Mouse (Mus musculus) forebrain, embryonic 11.5 days (tissue): ENCODE measurements around the gene Kctd14. TPM values are rescaled to one million over a fixed set of nuclear protein-coding genes. Genes with fewer than 3 reads are reported as not detected.

ENCODE experiments used
- ATAC-seq: fragments of 200-750 bp; cut with Nextera tagmentation; replicated peaks from 2 replicates; pipeline ENCODE4 v1.8.0; 2017; ENCODE audit warnings: moderate TSS enrichment; ENCODE audit not compliant: low FRiP score
- DNase-seq: peaks from one replicate; pipeline ENCODE4 v3.0.0-alpha.2; 2017; ENCODE audit warnings: low spot score
- H3K27ac ChIP-seq: fragments of 300-500 bp; sonication (generic); 2 replicates; pipeline ENCODE4 v1.5.1; 2014; ENCODE audit warnings: low read depth, low read length
- H3K27me3 ChIP-seq: fragments of 300-500 bp; sonication (generic); 2 replicates; pipeline ENCODE4 v1.6.1; 2014; ENCODE audit warnings: mild to moderate bottlenecking, low read length, mixed read lengths; ENCODE audit not compliant: control insufficient read depth, insufficient read depth
- H3K36me3 ChIP-seq: fragments of 300-500 bp; sonication (generic); 2 replicates; pipeline ENCODE4 v1.6.1; 2014; ENCODE audit warnings: mild to moderate bottlenecking, low read length, moderate library complexity, mixed read lengths; ENCODE audit not compliant: control insufficient read depth, insufficient read depth
- H3K4me1 ChIP-seq: fragments of 300-500 bp; sonication (generic); replicated peaks from 2 replicates; pipeline ENCODE4 v1.6.1; 2014; ENCODE audit warnings: low read length, mixed read lengths; ENCODE audit not compliant: control insufficient read depth, insufficient read depth
- H3K4me2 ChIP-seq: fragments of 300-500 bp; sonication (generic); 2 replicates; pipeline ENCODE4 v1.6.1; 2014; ENCODE audit warnings: low read depth, mild to moderate bottlenecking, low read length, moderate library complexity, mixed read lengths; ENCODE audit not compliant: severe bottlenecking
- H3K4me3 ChIP-seq: fragments of 300-500 bp; sonication (generic); 2 replicates; pipeline ENCODE4 v1.5.1; 2014; ENCODE audit warnings: low read depth, low read length
- H3K9ac ChIP-seq: fragments of 300-500 bp; sonication (generic); 2 replicates; pipeline ENCODE4 v1.6.1; 2014; ENCODE audit warnings: low read length
- H3K9me3 ChIP-seq: fragments of 300-500 bp; sonication (generic); 2 replicates; pipeline ENCODE4 v1.6.1; 2016; ENCODE audit warnings: low read length, mixed read lengths; ENCODE audit not compliant: control insufficient read depth
- WGBS: fragments of 180-500 bp; shearing (Covaris S2); extraction: QIAGEN DNeasy Blood & Tissue Kit; methylation state at CpG from one replicate; pipeline ENCODE4 v1.1.7; 2014; 5-methylcytosine and 5-hydroxymethylcytosine counted together
- polyA plus RNA-seq: library from polyadenylated mRNA; unstranded; fragments of >200 nt; fragmentation: Nextera tagmentation; extraction: Ambion mirVana; gene quantifications from 2 replicates; pipeline ENCODE4 v1.2.1, GENCODE M21; 2014

The Kctd14 gene
- polyA plus RNA-seq, 1 experiment from 2014 or later, result 1.3 TPM

DNA sequence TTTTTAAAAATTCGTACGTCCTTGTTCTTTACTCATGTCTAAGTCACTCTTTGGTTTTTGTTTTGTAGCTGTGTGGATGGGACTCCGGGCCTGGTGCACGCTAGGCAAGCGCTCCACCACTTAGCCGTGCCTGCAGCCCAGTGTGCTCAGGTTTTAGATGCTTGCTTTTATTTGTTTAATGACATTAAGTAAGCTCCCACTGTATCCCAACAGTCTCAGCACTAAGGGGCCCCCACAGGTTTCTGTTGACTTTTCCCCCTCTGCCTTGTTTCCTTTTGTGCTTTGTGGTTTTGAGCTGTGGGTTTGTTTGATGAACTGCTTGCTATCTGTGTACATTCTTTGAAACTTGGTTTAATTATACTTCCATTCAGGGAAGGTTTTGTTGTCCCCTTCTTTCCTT is 1.1 kb downstream of the Kctd14 start:
- WGBS, result 83% methylated on average over 6 of the region's 6 CpGs
- ATAC-seq, result no peak
- no peak overlapping the region for H3K9ac ChIP-seq

GRCm38 (mm10) chr7:97453141-97453921 is 2.2 kb downstream of the Kctd14 start:
- DNase-seq (peak; percentile 56), ATAC-seq (peak; percentile 49)
- peak overlapping the region; percentile 40 for H3K9ac ChIP-seq
- no peaks in the 10 kb centered on the region; the same call in 1 of the 2 replicates for H3K9me3 ChIP-seq
- 8% methylated on average over 27 of the region's 27 CpGs for WGBS
- H3K4me1 ChIP-seq, result 0 out of 2 replicates have a peak, but pooled peaks cover 3% of the 10 kb centered on the region
- peak overlapping the region; percentile 56 for H3K4me2 ChIP-seq
- no peak overlapping the region for H3K27ac ChIP-seq
- peak overlapping the region; percentile 23 for H3K4me3 ChIP-seq
- H3K27me3 ChIP-seq, result no peaks in the 10 kb centered on the region
- no peaks in the 10 kb centered on the region for H3K36me3 ChIP-seq

More for the DNA sequence above, 1.1 kb downstream of the Kctd14 start:
- no peaks in the 10 kb centered on the region; the same call in 1 of the 2 replicates for H3K9me3 ChIP-seq
- H3K4me1 ChIP-seq, result 0 out of 2 replicates have a peak, but pooled peaks cover 3% of the 10 kb centered on the region
- no peaks in the 10 kb centered on the region for H3K27me3 ChIP-seq
- no peak overlapping the region for H3K27ac ChIP-seq
- H3K4me2 ChIP-seq, result no peak overlapping the region
- no peak overlapping the region for H3K4me3 ChIP-seq
- no peaks in the 10 kb centered on the region for H3K36me3 ChIP-seq
- no peak for DNase-seq

DNA sequence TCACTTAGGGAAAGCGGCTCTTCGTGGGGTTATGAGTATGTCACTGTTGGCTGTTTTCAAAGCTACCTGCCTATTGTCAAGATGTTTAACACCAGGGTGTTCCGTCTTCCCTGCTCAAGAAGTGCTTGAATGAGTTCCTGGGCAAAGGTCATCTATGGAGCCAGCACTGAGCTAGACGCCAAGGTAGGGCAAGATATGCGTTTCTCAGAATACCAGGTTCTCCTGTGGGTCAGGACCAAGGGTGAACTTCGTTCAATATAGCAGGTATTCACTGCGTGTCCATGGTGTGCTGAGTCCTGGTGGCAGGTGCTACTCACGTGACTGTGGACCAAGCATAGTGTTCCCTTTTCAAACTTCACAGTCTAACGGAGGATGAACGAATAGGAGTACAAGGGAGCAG is 3.7 kb downstream of the Kctd14 start:
- WGBS, result 95% methylated on average over 10 of the region's 10 CpGs
- Histone ChIP-seq H3K9me3 (no peaks in the 10 kb centered on the region), H3K27ac (no peak overlapping the region), H3K9ac (no peak overlapping the region), H3K4me2 (no peak overlapping the region), H3K27me3 (no peaks in the 10 kb centered on the region), H3K36me3 (no peaks in the 10 kb centered on the region), H3K4me3 (no peak overlapping the region), H3K4me1 (0 out of 2 replicates have a peak, but pooled peaks cover 3% of the 10 kb centered on the region)
- ATAC-seq (no peak), DNase-seq (no peak)

DNA sequence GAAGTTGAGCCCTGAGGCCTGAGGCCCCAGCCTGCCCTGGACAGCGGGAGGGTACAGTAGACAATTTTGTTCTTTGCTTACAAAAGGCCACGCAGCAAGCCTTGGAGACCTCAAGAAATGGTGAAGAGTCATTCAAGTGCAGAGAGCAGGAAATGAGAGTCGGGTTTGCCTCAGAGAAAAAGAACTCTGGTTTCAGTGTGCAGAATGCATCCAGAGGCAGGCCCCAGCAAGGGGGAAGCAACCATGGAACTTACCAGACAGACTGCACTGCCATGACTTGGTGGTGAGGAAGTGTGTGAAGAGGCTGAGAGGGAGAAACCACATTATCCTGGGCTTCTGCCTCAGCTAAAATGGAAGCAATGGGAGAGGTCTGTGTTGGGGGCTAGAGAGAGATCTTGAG is 4.5 kb downstream of the Kctd14 start:
- 0 out of 2 replicates have a peak, but pooled peaks cover 3% of the 10 kb centered on the region for H3K4me1 ChIP-seq
- 77% methylated on average over 3 of the region's 3 CpGs for WGBS

DNA sequence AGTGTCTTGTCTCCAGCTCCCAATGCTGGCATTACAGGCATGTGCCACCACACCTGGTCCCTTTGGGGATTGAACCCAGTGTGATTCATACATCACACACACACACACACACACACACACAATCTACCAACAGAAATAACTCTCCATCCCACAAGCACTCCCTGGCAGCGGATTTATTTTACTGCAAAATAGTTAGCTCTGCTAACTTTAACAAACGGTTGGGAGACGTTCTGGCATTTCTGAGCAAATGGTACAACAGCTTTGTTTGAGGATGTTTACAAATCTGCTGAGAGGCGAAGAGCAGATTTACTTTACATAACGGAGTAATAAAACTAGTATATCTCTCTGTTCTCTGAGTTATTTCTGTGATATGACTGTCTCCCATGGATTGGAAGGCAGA is 21.9 kb downstream of the Kctd14 start:
- Histone ChIP-seq H3K4me2 (no peak overlapping the region), H3K36me3 (no peaks in the 10 kb centered on the region), H3K9me3 (no peaks in the 10 kb centered on the region), H3K27me3 (no peaks in the 10 kb centered on the region), H3K9ac (no peak overlapping the region), H3K27ac (no peak overlapping the region), H3K4me3 (no peak overlapping the region), H3K4me1 (no peaks in the 10 kb centered on the region)
- no peak for ATAC-seq
- WGBS, result 86% methylated on average over 5 of the region's 5 CpGs
- DNase-seq, result no peak

More for the DNA sequence above, 4.5 kb downstream of the Kctd14 start:
- no peaks in the 10 kb centered on the region for H3K36me3 ChIP-seq
- H3K27ac ChIP-seq, result no peak overlapping the region
- ATAC-seq (no peak), DNase-seq (no peak)
- H3K4me2 ChIP-seq, result no peak overlapping the region
- no peaks in the 10 kb centered on the region for H3K9me3 ChIP-seq
- no peaks in the 10 kb centered on the region for H3K27me3 ChIP-seq
- no peak overlapping the region for H3K4me3 ChIP-seq
- H3K9ac ChIP-seq, result no peak overlapping the region

GRCm38 (mm10) chr7:97479349-97479748 is 28.2 kb downstream of the Kctd14 start:
- no peak overlapping the region for H3K9ac ChIP-seq
- H3K27ac ChIP-seq, result no peak overlapping the region
- ATAC-seq (no peak), DNase-seq (no peak)
- no peaks in the 10 kb centered on the region; the same call in 1 of the 2 replicates for H3K36me3 ChIP-seq
- 69% methylated on average over 3 of the region's 3 CpGs for WGBS
- no peaks in the 10 kb centered on the region for H3K27me3 ChIP-seq
- H3K4me2 ChIP-seq, result no peak overlapping the region
- peaks cover 4% of the 10 kb centered on the region for H3K4me1 ChIP-seq
- H3K4me3 ChIP-seq, result no peak overlapping the region
- no peaks in the 10 kb centered on the region for H3K9me3 ChIP-seq

- no peak overlapping the region for H3K27ac ChIP-seq
- ATAC-seq (0 out of 2 replicates have a peak, but pooled peaks have one; percentile 23), DNase-seq (no peak)
- peak overlapping the region; percentile 88; the same call in 1 of the 2 replicates for H3K4me2 ChIP-seq
- H3K36me3 ChIP-seq, result peaks cover 3% of the 10 kb centered on the region; the same call in 1 of the 2 replicates
- no peaks in the 10 kb centered on the region for H3K27me3 ChIP-seq
- no peak overlapping the region; the same call in 1 of the 2 replicates for H3K9ac ChIP-seq
- H3K4me3 ChIP-seq, result peak overlapping the region; percentile 58; the same call in 1 of the 2 replicates
- WGBS, result 30% methylated on average over 3 of the region's 3 CpGs
- peaks cover 4% of the 10 kb centered on the region for H3K4me1 ChIP-seq
- no peaks in the 10 kb centered on the region for H3K9me3 ChIP-seq
These were observed 29.2 kb downstream of the Kctd14 start for GRCm38 (mm10) chr7:97480290-97480689.

DNA sequence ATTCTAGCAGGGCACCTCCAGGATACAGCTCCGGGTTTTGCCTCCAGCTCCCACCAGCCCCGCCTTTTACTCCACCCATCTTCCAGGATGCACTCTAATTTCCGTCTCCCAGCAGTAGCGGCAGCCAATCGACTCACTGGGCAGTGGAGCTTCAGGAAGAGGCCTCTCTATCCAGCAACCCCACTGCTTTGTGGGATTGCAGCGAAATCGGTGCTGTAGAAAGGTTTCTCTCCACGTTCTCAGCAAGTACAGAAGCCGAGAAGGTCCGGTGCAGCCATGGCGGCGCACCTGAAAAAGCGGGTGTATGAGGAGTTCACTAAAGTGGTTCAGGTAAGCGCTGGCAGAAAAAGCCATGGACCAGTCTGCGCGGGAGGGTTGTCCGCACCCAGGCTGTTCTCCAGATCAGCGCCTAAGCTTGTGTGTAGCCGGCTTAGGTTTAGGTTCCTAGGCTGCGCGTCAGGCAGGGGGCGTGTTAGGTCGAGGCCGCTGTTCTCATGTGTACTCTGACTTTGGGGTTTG is 29.8 kb downstream of the Kctd14 start, which contains the start of gene Ints4:
Gene Ints4 (plus strand): TSS at position 136 of the 519 bp plus-strand sequence.
- WGBS, result under 1% methylated on average over 24 of the region's 24 CpGs
- peak within 1 kb of the TSS; percentile 64 for H3K9ac ChIP-seq
- peak within 1 kb of the TSS; percentile 88 for H3K4me2 ChIP-seq
- ATAC-seq, result peak; percentile 100
- no peaks in the 10 kb centered on the region for H3K9me3 ChIP-seq
- peak within 1 kb of the TSS; percentile 58 for H3K4me3 ChIP-seq
- H3K4me1 ChIP-seq, result peaks cover 4% of the 10 kb centered on the region
- DNase-seq, result peak; percentile 93
- no peaks in the 10 kb centered on the region for H3K27me3 ChIP-seq
- H3K36me3 ChIP-seq, result peaks cover 3% of the 10 kb centered on the region; the same call in 1 of the 2 replicates
- H3K27ac ChIP-seq, result peak within 1 kb of the TSS; percentile 42; the same call in 1 of the 2 replicates
